Mouse (Mus musculus): Measurements from ENCODE around the gene Map4k4.

The Map4k4 gene

GRCm38 (mm10) chr1:39963821-39964220, 63.1 kb downstream of the Map4k4 start:
- no peak for DNase-seq (ENCODE audit: low spot score in 2 of 2)

DNA sequence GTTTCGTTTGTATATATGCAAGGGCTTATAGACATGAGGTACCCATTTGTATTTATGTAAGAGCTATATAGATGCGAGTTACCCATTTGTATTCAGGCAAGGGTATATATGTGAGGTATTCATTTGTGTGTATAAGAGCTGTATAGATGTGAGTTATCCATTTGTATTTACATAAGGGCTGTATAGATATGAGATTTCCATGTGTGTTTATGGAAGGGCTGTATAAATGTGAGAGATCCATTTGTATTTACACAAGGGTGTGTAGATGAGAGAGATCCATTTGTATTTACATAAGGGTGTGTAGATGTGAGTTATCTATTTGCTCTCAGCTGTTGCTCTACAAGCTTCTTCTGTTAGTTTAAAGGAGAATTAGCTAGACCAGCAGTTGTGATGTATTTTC, 63.7 kb downstream of the Map4k4 start:
- no peak for DNase-seq (ENCODE audit: low spot score in 2 of 2)

DNA sequence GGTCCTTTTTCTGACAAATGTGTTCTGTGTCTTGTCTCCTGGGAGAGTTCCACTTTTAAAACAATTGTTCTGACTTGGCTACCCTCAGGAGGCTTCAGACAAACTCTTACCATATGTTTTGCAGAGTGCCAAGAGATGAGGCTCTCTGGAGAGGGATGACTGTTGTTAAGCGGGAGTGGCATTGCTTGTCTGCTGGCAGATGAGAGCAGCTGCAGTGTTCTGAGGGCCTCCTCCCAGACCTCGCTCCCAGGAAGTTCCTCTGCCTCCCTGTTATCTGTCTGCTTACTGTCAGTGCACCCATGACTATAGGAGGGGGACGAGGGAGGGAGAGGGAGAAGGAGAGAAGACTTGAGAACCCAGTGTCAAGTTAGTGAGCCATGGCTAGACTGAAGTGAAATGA, 64.7 kb downstream of the Map4k4 start:
- DNase-seq (ENCODE audit: low spot score in 2 of 2): no peak

DNA sequence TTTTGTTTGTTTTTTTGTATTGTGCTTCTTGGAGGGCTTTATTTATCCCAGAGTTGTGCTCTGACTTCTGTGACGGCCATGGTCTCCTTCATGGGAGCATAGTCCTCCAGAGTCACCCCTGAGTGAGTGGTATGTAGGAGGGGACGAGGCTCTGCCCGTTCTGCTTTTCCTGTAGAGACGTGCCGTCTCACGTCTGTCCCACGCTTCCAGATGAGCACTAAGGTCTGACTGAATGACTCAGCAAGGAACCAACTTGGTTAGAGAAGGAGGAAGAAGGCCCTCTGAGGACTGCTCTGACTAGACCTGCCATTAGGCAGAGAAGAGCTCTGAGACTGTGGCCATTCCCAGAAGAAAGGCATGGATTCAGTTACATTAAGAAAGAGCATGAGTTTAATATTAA, 68.3 kb downstream of the Map4k4 start:
- no peak for DNase-seq (ENCODE audit: low spot score in 2 of 2)

DNA sequence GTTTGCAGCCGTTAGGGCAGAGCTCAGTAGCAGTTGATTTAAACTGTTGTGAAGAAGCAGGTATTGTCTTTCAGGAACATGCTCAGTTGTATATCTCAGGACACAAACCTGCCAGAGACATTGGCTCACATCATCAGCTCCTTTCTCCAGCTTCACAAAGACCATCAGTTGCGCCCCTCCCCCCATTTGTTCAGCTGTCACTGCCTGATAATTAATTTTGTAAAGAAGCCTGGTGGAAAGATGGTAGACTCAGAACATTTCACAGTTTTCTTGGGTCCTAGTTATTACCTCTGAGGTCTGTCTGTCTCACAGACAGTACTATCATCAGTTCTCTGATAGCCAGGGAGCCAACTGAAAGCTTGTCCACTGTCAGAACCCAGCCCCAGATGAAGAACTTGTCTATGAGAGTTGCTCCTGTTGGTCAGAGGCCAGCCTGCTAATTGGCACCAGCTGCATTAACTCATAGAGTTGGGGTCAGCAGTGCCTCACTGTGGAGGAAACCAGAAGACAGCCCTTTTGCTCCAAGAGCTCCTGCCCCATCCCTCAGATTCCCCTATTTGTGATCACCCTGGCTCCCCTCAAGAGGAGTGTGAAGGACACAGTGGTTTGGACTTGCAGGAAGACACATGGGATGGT, 69.2 kb downstream of the Map4k4 start:
- DNase-seq (ENCODE audit: low spot score in 2 of 2): no peak

- no peak for DNase-seq (ENCODE audit: low spot score in 2 of 2)
These were observed 71.7 kb downstream of the Map4k4 start for GRCm38 (mm10) chr1:39972411-39972810.

GRCm38 (mm10) chr1:39973911-39974310, 73.2 kb downstream of the Map4k4 start:
- DNase-seq (ENCODE audit: low spot score in 2 of 2): no peak

DNA sequence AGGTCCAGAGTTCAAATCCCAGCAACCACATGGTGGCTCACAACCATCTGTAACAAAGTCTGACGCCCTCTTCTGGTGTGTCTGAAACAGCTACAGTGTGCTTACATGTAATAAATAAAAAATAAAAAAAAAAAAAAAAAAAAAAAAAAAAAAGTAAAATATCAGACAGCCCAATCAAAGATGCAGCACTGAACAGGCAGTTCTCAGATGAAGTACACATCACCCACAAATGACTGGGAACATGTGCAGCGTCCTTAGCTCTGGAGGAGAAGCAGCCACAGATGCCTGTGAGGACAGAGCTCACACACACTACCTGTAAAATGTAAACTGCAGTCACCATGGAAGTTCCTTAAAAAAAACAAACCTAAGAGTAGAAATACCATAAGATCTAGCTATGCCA, 74.3 kb downstream of the Map4k4 start:
- DNase-seq (ENCODE audit: low spot score in 2 of 2): no peak

GRCm38 (mm10) chr1:39976107-39976506, 75.4 kb downstream of the Map4k4 start:
- no peak for DNase-seq (ENCODE audit: low spot score in 2 of 2)

DNA sequence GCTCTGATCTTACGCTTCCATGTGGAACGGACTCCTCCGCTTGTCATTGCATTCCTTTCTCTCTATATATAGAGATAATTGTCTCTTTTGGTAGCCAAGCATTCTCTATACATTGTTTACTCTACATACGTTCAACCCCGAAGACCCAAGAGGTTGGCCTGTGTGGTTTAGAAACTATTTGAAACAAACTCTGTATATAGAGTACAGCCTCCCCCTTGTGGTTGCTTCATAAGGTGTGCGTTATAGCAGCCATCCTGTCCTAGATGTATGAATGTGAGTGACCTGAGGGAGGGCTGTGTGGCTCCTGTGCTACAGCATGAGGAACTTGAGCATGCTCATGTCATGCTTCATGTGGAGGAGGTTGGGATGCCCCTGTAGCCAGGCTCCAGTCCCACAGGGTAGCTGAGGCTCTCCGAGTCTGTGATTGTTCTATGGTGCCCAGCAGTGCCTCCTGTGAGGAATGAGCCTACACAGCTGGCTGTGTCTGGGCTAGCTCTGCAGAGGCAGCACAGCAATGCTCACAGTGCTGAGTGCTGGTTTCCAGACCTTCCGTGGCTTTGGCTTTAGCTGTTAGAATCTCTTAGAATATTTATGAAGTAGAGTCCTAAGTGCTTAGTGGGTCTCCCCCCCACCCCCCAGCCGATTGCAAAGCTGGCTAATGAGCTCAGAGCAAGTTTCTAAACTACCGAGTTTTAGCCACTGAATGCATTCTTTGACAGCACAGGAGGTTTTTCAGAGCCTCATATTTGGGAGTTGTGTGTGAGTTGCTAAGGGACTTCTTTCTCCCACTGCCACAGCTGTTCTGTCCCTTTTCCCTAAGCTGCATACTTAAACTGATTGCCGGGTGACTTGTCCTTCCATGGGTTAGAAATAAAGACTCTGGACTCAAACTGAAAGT, 76.4 kb downstream of the Map4k4 start:
- peak in 1 of 2 experiments; percentile 41 for DNase-seq (ENCODE audit: low spot score in 2 of 2)

DNA sequence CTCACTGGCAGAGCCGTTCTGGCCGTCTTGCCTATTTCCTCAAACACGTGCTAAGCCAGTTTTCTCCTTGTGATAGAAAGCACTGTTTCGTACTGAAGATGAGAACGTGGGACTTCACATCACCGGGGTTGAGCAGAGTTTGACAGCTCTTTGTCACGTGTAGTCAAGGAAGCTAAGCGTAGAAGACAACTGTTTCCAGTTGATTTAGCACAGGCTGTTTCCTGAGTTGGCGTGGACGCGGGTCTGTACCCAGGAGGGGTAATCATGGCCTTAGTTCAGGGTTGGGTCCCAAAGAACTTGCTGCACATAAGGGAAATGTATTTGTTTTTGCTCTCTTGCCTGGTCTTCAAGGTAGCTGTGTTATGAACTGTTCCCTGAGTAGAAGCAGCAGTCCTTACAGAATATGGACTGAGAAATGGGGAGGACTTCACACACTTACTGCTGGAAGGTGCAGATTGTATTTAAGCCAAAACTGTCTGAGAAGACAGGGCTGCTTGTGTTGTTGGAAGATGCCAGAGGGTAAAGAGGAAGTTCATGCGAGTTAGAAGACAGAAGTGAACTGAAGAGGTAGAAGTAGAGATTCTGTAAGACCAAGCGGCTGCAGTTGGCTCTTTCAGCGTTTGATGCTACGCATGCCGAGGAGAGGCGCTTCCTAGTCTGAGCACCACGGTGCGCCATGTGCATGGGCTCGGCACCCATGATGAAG, 78.2 kb downstream of the Map4k4 start:
- DNase-seq (ENCODE audit: low spot score in 2 of 2): no peak

DNA sequence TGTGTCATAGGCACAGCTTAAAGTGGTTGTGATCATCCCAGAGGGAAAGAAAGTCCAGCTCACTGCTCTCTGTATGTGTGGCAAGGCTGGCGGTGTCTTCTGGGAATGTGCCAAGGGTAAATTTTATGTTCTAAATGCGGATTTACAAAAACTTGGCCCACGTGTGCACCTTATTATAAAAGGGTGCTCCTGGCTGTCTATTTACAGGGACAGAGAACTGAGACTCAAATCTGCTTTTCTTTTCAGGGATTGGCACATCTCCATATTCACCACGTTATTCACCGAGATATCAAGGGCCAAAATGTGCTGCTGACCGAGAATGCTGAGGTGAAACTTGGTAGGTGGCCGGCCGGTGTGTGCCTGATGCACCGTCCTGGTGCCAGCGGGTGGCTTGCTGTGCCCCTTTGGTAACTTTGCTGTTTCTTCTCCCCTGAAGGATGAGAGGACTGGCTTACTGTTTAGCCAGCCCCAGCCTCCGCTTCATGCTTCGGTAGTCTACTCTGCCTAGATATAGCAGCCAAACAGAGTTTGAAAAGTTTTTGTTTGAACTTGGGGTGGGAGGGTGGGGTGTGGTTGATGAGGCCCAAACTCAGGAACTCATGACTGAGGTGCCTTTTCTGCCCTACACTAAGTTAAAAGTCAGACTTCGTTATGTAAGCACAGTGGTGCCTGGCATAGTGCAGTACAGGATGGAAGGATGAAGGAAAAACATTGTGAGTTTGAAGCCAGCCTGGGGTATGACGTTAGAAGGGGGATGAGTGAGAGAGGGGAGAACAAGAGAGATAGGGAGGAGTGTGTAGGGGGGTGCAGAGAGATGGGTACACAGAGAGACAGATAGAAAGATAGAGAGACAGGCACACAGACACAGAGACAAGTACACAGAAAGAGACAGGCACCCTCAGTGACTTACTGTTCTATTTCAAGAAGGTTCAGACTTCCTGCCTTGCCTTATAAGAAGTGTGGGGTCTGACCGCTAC, 79.9 kb downstream of the Map4k4 start:
- no peak for DNase-seq (ENCODE audit: low spot score in 2 of 2)

DNA sequence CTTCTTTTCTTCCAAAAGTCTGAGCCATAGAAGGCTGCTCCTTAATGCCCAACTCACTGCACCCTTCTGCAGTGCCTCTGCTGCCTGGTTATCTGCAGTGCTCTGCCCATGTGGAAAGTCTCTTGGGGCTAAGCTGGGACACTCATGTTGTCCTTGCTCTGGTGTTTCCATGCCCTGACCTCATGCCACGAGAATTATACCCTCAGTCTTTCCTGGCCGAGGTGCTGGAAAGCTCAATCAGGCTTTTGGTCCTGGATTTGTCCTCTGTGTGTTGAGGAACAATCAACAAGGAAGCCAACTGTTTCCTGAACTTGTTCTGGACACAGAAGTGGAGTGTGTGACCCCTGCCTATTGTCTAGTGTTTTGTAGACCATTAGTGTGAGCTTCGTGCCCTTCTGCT, 81.3 kb downstream of the Map4k4 start:
- no peak for DNase-seq (ENCODE audit: low spot score in 2 of 2)

DNA sequence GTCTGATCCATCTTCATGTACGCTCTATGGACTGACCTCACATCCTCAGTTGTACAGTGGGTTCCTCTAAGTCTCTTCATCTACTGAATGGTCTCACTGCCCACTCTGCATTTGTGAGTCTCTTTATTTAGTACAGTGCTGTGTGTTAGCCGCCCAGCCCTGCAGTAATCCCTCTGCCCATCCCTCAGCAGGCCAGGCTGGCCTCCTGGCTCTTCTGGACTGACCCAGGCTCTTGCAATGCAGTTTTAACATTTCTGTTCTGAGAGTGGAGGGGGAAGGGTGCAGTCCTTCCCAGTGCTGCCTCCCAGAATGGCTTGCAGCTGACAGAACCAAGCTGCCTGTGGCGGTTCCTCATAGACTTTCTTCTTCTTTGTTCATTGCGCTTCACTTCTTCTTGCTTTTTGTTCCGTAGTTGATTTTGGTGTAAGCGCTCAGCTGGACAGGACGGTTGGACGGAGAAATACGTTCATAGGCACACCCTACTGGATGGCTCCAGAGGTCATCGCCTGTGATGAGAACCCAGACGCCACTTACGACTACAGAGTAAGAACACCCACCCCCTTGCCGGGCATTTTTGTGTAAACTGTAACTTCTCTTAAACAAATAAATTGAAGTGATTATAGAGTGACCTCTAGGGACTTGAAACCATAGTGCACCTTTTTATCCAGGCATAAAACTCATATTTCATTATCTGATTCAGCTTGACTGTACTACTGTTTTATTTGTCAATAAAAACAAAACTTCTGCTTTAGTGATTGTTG, 82.2 kb downstream of the Map4k4 start:
- no peak for DNase-seq (ENCODE audit: low spot score in 2 of 2)

DNA sequence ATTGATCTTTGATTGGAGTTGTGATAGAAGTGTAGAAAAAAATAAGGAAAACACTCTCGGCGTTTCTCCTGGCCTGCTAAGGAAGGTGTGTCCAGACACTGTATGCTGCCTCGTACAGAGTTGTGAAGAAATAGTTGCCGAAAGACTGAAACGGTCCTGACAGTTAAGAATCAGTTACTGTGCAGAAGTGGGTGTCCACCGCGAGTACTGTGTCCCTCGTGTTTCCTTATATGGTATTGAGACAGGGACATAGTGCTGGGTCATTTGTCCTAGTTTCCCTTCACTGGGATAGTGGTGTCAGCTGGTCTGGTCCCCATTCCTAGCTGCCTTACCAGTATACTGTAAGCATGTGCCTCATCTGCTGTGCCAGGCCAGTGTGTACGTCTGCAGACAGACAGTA, 83.6 kb downstream of the Map4k4 start:
- no peak for DNase-seq (ENCODE audit: low spot score in 2 of 2)

DNA sequence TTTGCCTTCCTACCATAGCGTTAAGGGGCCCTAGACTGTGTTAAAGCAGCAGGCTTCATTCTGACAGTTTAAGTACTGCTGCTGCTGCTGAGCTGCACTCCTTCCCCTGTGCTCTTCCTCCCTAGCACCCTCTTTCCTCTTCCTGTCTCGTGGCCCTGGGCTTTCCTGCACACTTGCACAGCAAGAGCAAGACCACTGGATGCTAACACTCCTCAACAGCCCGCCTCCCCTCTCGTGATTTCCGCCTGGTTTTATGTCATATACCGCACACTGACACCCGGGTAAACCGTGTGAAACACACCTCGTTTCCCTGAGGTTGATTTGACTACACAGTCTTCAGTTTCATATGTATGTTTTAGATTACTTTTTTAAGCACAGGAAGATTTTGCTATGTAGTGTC, 86.1 kb downstream of the Map4k4 start:
- no peak for DNase-seq (ENCODE audit: low spot score in 2 of 2)

DNA sequence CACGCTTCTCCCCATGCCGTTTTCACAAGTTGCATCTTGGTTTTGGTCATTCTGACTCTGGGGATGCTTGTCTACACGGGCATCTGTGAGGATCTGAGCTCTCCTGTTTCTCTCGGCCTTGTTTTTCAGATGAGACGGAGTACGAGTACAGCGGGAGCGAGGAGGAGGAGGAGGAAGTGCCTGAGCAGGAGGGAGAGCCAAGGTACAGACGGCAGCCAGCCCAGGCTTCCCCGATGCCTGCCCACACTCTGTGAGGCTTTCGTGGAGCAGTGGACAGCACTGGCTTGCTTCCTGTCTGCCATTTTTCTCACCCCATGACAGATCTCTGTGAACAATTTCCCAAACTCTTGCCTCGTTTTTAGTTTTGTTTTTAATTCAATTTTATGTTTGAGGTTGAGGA, 88.1 kb downstream of the Map4k4 start:
- DNase-seq (ENCODE audit: low spot score in 2 of 2): peak; percentile 64 to 65

DNA sequence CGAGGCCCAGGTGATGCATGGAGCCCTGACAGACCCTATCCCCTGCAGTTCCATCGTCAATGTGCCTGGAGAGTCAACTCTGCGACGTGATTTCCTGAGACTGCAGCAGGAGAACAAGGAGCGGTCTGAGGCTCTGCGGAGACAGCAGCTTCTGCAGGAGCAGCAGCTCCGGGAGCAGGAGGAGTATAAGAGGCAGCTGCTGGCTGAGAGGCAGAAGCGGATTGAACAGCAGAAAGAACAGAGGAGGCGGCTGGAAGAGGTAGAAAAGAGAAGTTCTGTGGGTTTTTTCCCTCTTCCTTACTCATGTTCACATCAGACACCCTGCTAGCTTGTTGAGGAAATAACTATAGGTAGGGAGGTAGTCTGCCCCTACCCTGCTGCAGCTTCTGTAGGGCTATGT, 89.3 kb downstream of the Map4k4 start:
- DNase-seq (ENCODE audit: low spot score in 2 of 2): peak in 1 of 2 experiments; percentile 42

DNA sequence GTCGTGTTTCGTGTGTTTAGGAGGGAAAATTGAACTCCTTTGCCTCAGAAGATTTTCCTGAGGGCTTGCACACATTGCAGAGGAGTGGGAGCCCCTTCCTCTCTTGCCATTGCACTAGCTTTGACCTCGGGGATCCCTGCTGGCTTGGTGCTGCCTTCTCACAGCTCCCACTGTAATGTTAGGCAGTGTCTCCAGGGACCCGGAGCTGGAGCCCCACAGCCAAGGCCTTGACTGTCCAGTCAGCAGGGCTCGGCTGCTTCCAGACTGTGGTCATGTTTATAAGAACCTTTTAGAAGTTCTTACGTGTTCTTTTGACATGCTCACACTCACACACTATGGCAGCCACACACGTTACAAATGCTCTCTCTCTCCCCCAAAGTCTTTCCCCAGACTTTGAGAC, 93.2 kb downstream of the Map4k4 start:
- no peak for DNase-seq (ENCODE audit: low spot score in 2 of 2)

DNA sequence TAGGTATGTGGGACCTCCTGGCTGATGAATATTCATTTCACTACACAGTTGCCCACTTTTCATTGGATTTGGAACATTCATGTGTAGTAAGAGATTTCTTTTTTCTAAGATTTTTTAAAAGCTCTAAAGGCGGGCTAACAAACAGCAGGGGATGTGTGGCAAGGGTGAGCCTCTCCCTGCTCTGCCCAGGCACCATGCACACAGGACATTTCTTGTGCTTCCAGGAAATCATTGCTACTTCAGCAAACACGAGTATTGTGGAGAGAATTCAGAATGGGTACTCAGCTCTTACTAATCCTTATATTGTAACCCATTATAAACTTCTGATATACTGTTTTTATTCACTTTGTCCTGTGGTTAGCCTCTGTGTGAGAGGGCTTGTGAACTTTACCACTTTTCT, 94.9 kb downstream of the Map4k4 start:
- DNase-seq (ENCODE audit: low spot score in 2 of 2): no peak

DNA sequence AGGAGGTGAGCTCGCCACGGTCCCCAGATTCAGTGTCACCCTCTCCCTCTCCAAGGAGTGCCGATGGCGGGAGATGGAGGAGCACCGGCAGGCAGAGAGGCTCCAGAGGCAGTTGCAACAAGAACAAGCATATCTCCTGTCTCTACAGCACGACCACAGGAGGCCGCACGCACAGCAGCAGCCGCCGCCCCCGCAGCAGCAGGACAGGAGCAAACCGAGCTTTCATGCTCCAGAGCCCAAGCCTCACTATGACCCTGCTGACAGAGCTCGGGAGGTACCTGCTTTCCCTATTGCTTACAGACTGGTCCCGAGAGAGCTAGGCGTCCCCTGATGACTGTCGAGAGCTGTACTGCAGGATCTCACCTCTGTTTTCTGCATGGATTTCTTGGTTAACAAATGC, 99.8 kb downstream of the Map4k4 start:
- peak in 1 of 2 experiments; percentile 41 for DNase-seq (ENCODE audit: low spot score in 2 of 2)
